Mouse (Mus musculus) adrenal gland, postnatal 10 days (tissue): Measurements from ENCODE around the gene Gm3238. TPM values are rescaled to one million over a fixed set of nuclear protein-coding genes. Genes with fewer than 3 reads are reported as not detected.
"Not testable (repeated sequence)": the region's sequence is repeated elsewhere in the genome, so short reads cannot be mapped to it uniquely, and the experiment has no call there.

Experiments used
- DNase-seq: peaks from one replicate; pipeline ENCODE4 v3.0.0; 2021; ENCODE audit warnings: mixed read lengths
- long read RNA-seq, 2 experiments: library from polyadenylated mRNA; stranded (forward); transcript quantifications; one replicate each; pipeline ENCODE4 v2.0.0; 2021
- total RNA-seq, 2 experiments: library from RNA; stranded (reverse); gene quantifications; 2 replicates each; pipeline ENCODE4 v1.2.3; 2021

The Gm3238 gene
- not detected for total RNA-seq
- long read RNA-seq, experiment 1: 0 reads
- long read RNA-seq, experiment 2: 0 reads

GRCm38 (mm10) chr10:77771225-77771624, at the start of gene Gm3238:
Gene Gm3238 (minus strand): TSS chr10:77771325.
- not testable (repeated sequence) for DNase-seq

- DNase-seq: no peak
Measured at GRCm38 (mm10) chr10:77819203-77819602, 48.1 kb upstream of the Gm3238 start.

- no peak for DNase-seq
Measured at GRCm38 (mm10) chr10:77818523-77818922, 47.4 kb upstream of the Gm3238 start.

- peak; percentile 34 for DNase-seq
Measured at GRCm38 (mm10) chr10:77815514-77815913, 44.4 kb upstream of the Gm3238 start.

GRCm38 (mm10) chr10:77814382-77814781, 43.3 kb upstream of the Gm3238 start, which contains the start of gene Gm2696:
Gene Gm2696 (plus strand): TSS chr10:77814682.
- DNase-seq: no peak

GRCm38 (mm10) chr10:77811743-77812142, 40.6 kb upstream of the Gm3238 start, which contains the start of gene Gm9507:
Gene Gm9507 (minus strand): TSS chr10:77811843.
- DNase-seq: no peak

- DNase-seq: no peak
Measured at GRCm38 (mm10) chr10:77804095-77804494, 33.0 kb upstream of the Gm3238 start.

- DNase-seq: no peak
Measured at GRCm38 (mm10) chr10:77798921-77799508, 27.9 kb upstream of the Gm3238 start, which contains the start of gene Gm19668. Gene Gm19668 (minus strand): TSS chr10:77799133.

GRCm38 (mm10) chr10:77798164-77798920, 27.2 kb upstream of the Gm3238 start:
- not testable (repeated sequence) for DNase-seq

GRCm38 (mm10) chr10:77797677-77798076, 26.6 kb upstream of the Gm3238 start:
- no peak for DNase-seq

- DNase-seq: no peak
Measured at GRCm38 (mm10) chr10:77794976-77795375, 23.9 kb upstream of the Gm3238 start, which contains the start of gene Gm9639. Gene Gm9639 (minus strand): TSS chr10:77795076.

- no peak for DNase-seq
Measured at GRCm38 (mm10) chr10:77788621-77789020, 17.5 kb upstream of the Gm3238 start.

- DNase-seq: not testable (repeated sequence)
Measured at GRCm38 (mm10) chr10:77787876-77788275, 16.8 kb upstream of the Gm3238 start, which contains the start of gene Gm7137. Gene Gm7137 (minus strand): TSS chr10:77788200.

GRCm38 (mm10) chr10:77783396-77783795, 12.3 kb upstream of the Gm3238 start:
- DNase-seq: not testable (repeated sequence)

GRCm38 (mm10) chr10:77782442-77782841, 11.3 kb upstream of the Gm3238 start, which contains the start of gene Gm3250:
Gene Gm3250 (minus strand): TSS chr10:77782542.
- DNase-seq: not testable (repeated sequence)

- not testable (repeated sequence) for DNase-seq
Measured at GRCm38 (mm10) chr10:77776844-77777243, 5.7 kb upstream of the Gm3238 start, which contains the start of gene Gm7138. Gene Gm7138 (minus strand): TSS chr10:77776944.

GRCm38 (mm10) chr10:77772142-77772541, 1.0 kb upstream of the Gm3238 start:
- DNase-seq: not testable (repeated sequence)

GRCm38 (mm10) chr10:77769727-77770126, 1.4 kb downstream of the Gm3238 start:
- DNase-seq: no peak

- not testable (repeated sequence) for DNase-seq
Measured at GRCm38 (mm10) chr10:77759582-77759981, 11.5 kb downstream of the Gm3238 start, which contains the start of gene Gm3233. Gene Gm3233 (minus strand): TSS chr10:77759682.

GRCm38 (mm10) chr10:77753448-77753847, 17.7 kb downstream of the Gm3238 start:
- no peak for DNase-seq

GRCm38 (mm10) chr10:77752312-77752711, 18.8 kb downstream of the Gm3238 start:
- DNase-seq: not testable (repeated sequence)

GRCm38 (mm10) chr10:77751254-77751653, 19.9 kb downstream of the Gm3238 start, which contains the start of gene Gm9736:
Gene Gm9736 (minus strand): TSS chr10:77751354.
- not testable (repeated sequence) for DNase-seq

GRCm38 (mm10) chr10:77750686-77751085, 20.4 kb downstream of the Gm3238 start:
- DNase-seq: not testable (repeated sequence)
